Mouse (Mus musculus): ENCODE measurements around the gene Gnl2. TPM values are rescaled to one million over a fixed set of nuclear protein-coding genes. Genes with fewer than 3 reads are reported as not detected.
A peak's percentile ranks its signal among the peaks of the same experiment; 100 is the strongest.

Gene Gnl2
- polyA plus RNA-seq, 1 experiment = 18.3 TPM

DNA sequence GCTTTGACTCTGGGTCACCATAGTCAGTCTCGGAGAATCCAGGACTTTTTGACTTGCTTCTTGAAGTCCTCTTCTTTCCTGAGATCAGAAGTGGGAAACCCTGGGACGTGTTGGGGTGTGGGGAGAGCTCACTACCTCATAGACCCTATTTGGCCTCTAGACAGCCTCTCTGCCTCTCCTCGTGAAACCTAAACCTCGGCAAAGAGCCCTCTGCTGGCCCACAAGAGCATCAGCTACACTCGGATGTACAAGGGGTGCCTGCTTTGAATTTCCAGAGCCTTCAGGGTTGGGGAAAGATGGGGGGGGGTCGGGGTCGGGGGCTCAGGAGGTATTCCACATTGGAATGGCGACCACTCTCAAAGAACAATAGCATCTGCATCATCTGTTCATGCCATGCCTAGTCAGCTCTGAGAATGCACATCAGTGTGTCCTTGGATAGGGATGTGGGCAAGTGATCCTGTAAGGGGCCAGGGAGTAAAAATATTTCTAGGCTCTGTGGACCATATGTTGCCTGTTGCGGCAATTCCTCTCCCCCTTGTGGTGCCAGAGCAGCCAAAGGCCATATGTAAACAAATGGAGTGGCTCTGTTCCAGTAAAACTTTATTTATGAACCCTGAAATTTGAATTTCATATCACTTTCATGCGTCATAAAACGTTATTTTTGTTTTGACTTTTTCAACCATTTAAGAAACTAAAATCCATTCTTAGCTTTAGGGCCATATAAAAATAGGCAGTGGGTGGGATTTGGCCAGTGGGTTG is 4.6 kb downstream of the Gnl2 start:
- TF ChIP-seq POLR2A (IDR thresholded peaks at IDR 0.05; ENCODE audit: control insufficient read depth, extremely low read depth, insufficient read depth, low read length, poor library complexity) = no peak
- no peak for TF ChIP-seq CTCF (IDR thresholded peaks at IDR 0.05; ENCODE audit: borderline replicate concordance, control insufficient read depth, extremely low read depth, insufficient read depth, low read length, poor library complexity)
- Histone ChIP-seq H3K27ac (ENCODE audit: control insufficient read depth, insufficient read depth, low read length) (no peak overlapping the region), H3K4me1 (replicated peaks; ENCODE audit: control insufficient read depth, insufficient read depth, low read length) (no peaks in the 10 kb centered on the region), H3K36me3 (ENCODE audit: control insufficient read depth, insufficient read depth, low read length) (no peaks in the 10 kb centered on the region), H3K27me3 (ENCODE audit: control insufficient read depth, insufficient read depth, low read length) (no peaks in the 10 kb centered on the region), H3K4me3 (ENCODE audit: control insufficient read depth, insufficient read depth, low read length) (no peak overlapping the region)
- DNase-seq = no peak
- 35% methylated on average over 11 of the region's 11 CpGs for WGBS

DNA sequence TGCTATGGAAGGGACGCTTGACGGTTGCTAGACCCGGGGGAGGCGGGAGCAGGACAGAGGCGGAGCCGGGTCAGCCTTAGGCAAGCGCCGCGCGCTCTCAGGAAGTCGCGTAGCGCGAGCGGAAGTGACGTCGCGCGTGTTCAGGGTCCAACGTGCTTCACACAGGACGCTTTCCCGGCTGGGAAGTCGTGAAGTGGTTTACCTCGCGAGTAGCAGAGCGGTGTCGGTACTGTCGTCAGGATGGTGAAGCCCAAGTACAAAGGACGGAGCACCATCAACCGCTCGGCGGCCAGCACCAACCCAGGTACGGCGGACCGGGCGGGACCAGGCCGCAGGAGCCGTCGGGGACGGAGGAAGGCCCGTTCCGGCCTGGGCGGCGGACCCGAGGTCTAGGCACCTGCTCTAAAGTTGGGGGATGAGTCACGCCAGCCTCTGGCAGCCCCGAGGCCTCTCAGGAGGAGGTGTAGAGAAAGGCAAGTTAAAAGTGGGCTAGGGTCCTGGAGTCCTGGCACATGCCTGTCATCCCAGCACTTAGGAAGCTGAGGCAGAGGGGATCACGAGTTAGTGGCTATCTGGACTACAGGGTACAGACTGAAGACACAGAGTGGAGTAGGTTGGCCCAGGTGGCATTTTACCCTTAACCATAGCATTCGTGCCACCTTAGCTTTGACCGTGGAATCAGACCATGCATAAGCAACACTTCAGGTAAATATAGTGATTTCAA is 13.7 kb downstream of the Gnl2 start:
- WGBS = under 1% methylated on average over 50 of the region's 50 CpGs
- Histone ChIP-seq H3K27me3 (ENCODE audit: control insufficient read depth, insufficient read depth, low read length) (no peaks in the 10 kb centered on the region), H3K36me3 (ENCODE audit: control insufficient read depth, insufficient read depth, low read length) (peaks cover 3% of the 10 kb centered on the region), H3K4me3 (ENCODE audit: control insufficient read depth, insufficient read depth, low read length) (peak overlapping the region; percentile 98), H3K4me1 (replicated peaks; ENCODE audit: control insufficient read depth, insufficient read depth, low read length) (peaks cover 3% of the 10 kb centered on the region; the same call in 1 of the 2 replicates), H3K27ac (ENCODE audit: control insufficient read depth, insufficient read depth, low read length) (no peak overlapping the region)
- TF ChIP-seq CTCF (IDR thresholded peaks at IDR 0.05; ENCODE audit: borderline replicate concordance, control insufficient read depth, extremely low read depth, insufficient read depth, low read length, poor library complexity) (no peak), POLR2A (IDR thresholded peaks at IDR 0.05; ENCODE audit: control insufficient read depth, extremely low read depth, insufficient read depth, low read length, poor library complexity) (peak; percentile 54; the same call in 1 of the 2 replicates)
- DNase-seq = peak; percentile 89

DNA sequence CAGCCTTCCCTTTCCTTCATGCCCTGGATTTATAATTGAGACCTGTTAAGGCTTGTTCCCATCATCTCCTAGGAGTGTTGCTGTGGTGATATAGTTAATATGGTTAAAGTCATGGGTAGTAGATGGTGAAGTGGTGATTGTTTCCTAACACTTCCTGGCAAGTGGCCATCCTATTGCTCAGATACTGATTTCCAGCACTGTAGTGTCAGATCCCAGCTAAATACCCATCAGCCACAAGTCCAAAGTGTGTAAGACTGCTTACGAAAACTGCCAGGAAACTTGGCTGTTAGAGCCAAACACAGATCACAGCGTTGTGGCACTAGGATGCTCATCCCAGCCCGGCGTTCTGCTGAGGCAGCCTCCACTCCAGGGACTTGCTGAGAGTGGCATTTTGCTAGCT is 18.0 kb downstream of the Gnl2 start:
- Histone ChIP-seq H3K4me1 (replicated peaks; ENCODE audit: control insufficient read depth, insufficient read depth, low read length) (peaks cover 3% of the 10 kb centered on the region; the same call in 1 of the 2 replicates), H3K4me3 (ENCODE audit: control insufficient read depth, insufficient read depth, low read length) (no peak overlapping the region), H3K27me3 (ENCODE audit: control insufficient read depth, insufficient read depth, low read length) (no peaks in the 10 kb centered on the region), H3K36me3 (ENCODE audit: control insufficient read depth, insufficient read depth, low read length) (peaks cover 15% of the 10 kb centered on the region), H3K27ac (ENCODE audit: control insufficient read depth, insufficient read depth, low read length) (no peak overlapping the region)
- 94% methylated on average over 4 of the region's 4 CpGs for WGBS
- TF ChIP-seq CTCF (IDR thresholded peaks at IDR 0.05; ENCODE audit: borderline replicate concordance, control insufficient read depth, extremely low read depth, insufficient read depth, low read length, poor library complexity) (no peak), POLR2A (IDR thresholded peaks at IDR 0.05; ENCODE audit: control insufficient read depth, extremely low read depth, insufficient read depth, low read length, poor library complexity) (no peak)
- no peak for DNase-seq

DNA sequence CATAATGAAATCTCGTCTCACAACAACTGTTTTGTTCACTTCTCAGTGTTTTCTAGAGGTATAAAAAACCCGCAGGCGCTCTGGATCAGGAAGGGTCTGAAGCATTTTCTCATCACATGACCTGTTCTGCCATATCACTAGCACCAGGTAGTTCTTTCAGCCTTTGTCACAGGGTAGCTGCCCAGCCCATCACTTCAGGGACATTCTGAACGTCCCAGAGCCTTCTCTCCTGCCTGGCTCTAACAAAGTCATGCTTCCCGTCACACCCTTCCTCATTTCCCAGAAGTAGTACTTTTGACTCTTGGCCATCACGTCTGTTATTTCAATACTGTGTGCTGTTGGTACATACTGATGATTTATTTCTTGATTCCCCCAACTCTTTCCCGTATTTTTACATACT is 28.1 kb downstream of the Gnl2 start:
- H3K4me3 ChIP-seq (ENCODE audit: control insufficient read depth, insufficient read depth, low read length) = no peak overlapping the region
- H3K36me3 ChIP-seq (ENCODE audit: control insufficient read depth, insufficient read depth, low read length) = peaks cover 81% of the 10 kb centered on the region
- TF ChIP-seq POLR2A (IDR thresholded peaks at IDR 0.05; ENCODE audit: control insufficient read depth, extremely low read depth, insufficient read depth, low read length, poor library complexity) (no peak), CTCF (IDR thresholded peaks at IDR 0.05; ENCODE audit: borderline replicate concordance, control insufficient read depth, extremely low read depth, insufficient read depth, low read length, poor library complexity) (no peak)
- H3K27me3 ChIP-seq (ENCODE audit: control insufficient read depth, insufficient read depth, low read length) = no peaks in the 10 kb centered on the region
- no peak for DNase-seq
- H3K27ac ChIP-seq (ENCODE audit: control insufficient read depth, insufficient read depth, low read length) = no peak overlapping the region
- WGBS = 96% methylated on average over 7 of the region's 7 CpGs
- H3K4me1 ChIP-seq (replicated peaks; ENCODE audit: control insufficient read depth, insufficient read depth, low read length) = no peaks in the 10 kb centered on the region; the same call in 1 of the 2 replicates

DNA sequence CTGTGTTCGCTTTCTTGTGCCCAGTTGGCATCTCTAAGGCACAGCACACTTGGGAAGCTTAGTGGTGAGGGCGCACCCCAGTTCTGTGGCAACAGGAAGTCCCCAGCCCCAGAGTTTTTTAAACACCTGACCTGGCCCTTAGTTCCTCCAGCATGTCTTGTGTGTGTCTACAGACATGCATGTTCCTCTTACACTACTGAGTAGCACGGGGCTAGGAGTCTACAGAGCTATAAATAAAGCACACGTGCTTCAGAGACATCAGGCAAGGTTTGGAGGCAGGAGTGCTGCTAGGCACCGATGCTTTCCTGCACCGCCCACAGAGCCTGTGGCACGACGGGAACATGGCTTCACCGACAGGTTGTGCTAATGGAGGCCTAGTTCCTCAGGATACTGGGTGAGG is 39.0 kb downstream of the Gnl2 start:
- Histone ChIP-seq H3K27me3 (ENCODE audit: control insufficient read depth, insufficient read depth, low read length) (no peaks in the 10 kb centered on the region), H3K4me1 (replicated peaks; ENCODE audit: control insufficient read depth, insufficient read depth, low read length) (no peaks in the 10 kb centered on the region), H3K27ac (ENCODE audit: control insufficient read depth, insufficient read depth, low read length) (no peak overlapping the region), H3K4me3 (ENCODE audit: control insufficient read depth, insufficient read depth, low read length) (no peak overlapping the region), H3K36me3 (ENCODE audit: control insufficient read depth, insufficient read depth, low read length) (peaks cover 30% of the 10 kb centered on the region)
- DNase-seq = no peak
- TF ChIP-seq POLR2A (IDR thresholded peaks at IDR 0.05; ENCODE audit: control insufficient read depth, extremely low read depth, insufficient read depth, low read length, poor library complexity) (no peak), CTCF (IDR thresholded peaks at IDR 0.05; ENCODE audit: borderline replicate concordance, control insufficient read depth, extremely low read depth, insufficient read depth, low read length, poor library complexity) (no peak)
- 52% methylated on average over 9 of the region's 9 CpGs for WGBS

DNA sequence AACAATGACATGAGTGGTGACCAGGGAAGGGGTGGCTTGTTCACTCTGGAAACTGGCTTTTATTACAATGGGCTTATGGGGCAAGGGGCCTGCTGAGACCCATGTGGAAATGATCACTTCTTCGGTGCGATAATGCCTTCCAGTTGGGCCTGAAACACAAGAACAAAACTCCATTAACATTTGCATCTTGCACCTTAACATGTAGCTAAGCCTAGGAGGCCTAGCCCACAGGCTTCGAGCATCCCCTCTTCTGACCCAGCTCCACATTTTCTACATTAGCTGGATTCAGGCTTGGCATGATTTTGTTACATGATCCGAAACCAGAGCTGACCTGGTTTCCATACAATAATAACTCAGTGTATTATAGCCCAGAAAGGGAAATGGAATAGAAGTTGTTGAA is 40.1 kb downstream of the Gnl2 start:
- H3K27ac ChIP-seq (ENCODE audit: control insufficient read depth, insufficient read depth, low read length) = no peak overlapping the region
- no peaks in the 10 kb centered on the region for H3K27me3 ChIP-seq (ENCODE audit: control insufficient read depth, insufficient read depth, low read length)
- DNase-seq = no peak
- H3K4me3 ChIP-seq (ENCODE audit: control insufficient read depth, insufficient read depth, low read length) = no peak overlapping the region
- TF ChIP-seq CTCF (IDR thresholded peaks at IDR 0.05; ENCODE audit: borderline replicate concordance, control insufficient read depth, extremely low read depth, insufficient read depth, low read length, poor library complexity) (no peak), POLR2A (IDR thresholded peaks at IDR 0.05; ENCODE audit: control insufficient read depth, extremely low read depth, insufficient read depth, low read length, poor library complexity) (no peak)
- peaks cover 30% of the 10 kb centered on the region for H3K36me3 ChIP-seq (ENCODE audit: control insufficient read depth, insufficient read depth, low read length)
- H3K4me1 ChIP-seq (replicated peaks; ENCODE audit: control insufficient read depth, insufficient read depth, low read length) = no peaks in the 10 kb centered on the region
- 95% methylated on average over 4 of the region's 4 CpGs for WGBS
